Mouse (Mus musculus) cerebellum, adult 9-11 months (tissue): ENCODE measurements around the gene Gm5155.
"Not testable (repeated sequence)": the region's sequence is repeated elsewhere in the genome, so short reads cannot be mapped to it uniquely, and the experiment has no call there.

Experiments
- DNase-seq: peaks from one replicate; pipeline ENCODE4 v3.0.0; 2022

Gm5155 gene

GRCm38 (mm10) chr7:17871467-17871866, at the start of gene Gm5155:
Gene Gm5155 (plus strand): TSS chr7:17871767.
- DNase-seq: no peak

GRCm38 (mm10) chr7:17870776-17871175, 791 bp upstream of the Gm5155 start:
- no peak for DNase-seq

GRCm38 (mm10) chr7:17895341-17895740, 23.8 kb downstream of the Gm5155 start:
- not testable (repeated sequence) for DNase-seq

- DNase-seq: no peak
Observed at GRCm38 (mm10) chr7:17903146-17903915, 31.8 kb downstream of the Gm5155 start.
